In the genomic region with DNA sequence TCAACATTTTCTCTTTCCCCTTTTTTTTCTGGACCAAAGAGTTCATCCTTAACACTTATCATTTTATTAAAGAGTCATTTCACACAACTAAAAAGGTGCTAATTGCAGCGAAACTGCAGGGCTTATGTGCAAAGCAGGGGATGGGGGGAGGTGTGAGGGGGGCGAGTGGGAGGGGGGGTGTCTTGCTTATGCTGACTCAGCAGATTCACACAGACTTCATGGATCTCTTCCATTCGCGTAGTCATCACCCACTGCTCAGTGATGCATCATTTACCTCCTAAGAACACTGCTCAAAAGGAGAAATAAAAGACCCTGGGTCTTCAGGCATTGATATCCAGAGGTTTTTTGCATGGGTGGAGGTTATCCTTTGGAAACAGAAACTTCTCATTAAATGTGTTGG, we compare ENCODE assay signal across 25 mouse cellular contexts.
"Had no signal": no experiment of that assay in that cellular context is flagged by ENCODE, and none has a peak within 500 bp of the region (broad histone marks: within the 10 kb centered on the region; RNA-seq: fewer than 3 reads in every experiment).

No protein-coding gene starts in this region.

- H3K27ac ChIP-seq: kidney, postnatal 0 days; layer of hippocampus, adult 2 months; limb, embryonic 10.5 days; limb, embryonic 13.5 days; liver, embryonic 12.5 days; liver, embryonic 15.5 days; lung, embryonic 15.5 days; midbrain, embryonic 10.5 days; neural tube, embryonic 13.5 days; stomach, postnatal 0 days had no signal

- H3K4me1 ChIP-seq: limb, embryonic 10.5 days; limb, embryonic 13.5 days; liver, embryonic 12.5 days; liver, embryonic 15.5 days; lung, embryonic 15.5 days; megakaryocyte, embryonic 14.5 days; midbrain, embryonic 10.5 days; neural tube, embryonic 13.5 days had no signal

- H3K9ac ChIP-seq: limb, embryonic 13.5 days; liver, embryonic 12.5 days; liver, embryonic 15.5 days; lung, embryonic 15.5 days; neural tube, embryonic 13.5 days had no signal

- H3K4me3 ChIP-seq: layer of hippocampus, adult 2 months; limb, embryonic 10.5 days; limb, embryonic 13.5 days; liver, embryonic 12.5 days; liver, embryonic 15.5 days; lung, embryonic 15.5 days; megakaryocyte, embryonic 14.5 days; midbrain, embryonic 10.5 days; neural tube, embryonic 13.5 days had no signal

- ATAC-seq: liver, embryonic 12.5 days; midbrain, embryonic 16.5 days had no signal

- H3K9me3 ChIP-seq: limb, embryonic 10.5 days; limb, embryonic 13.5 days; liver, embryonic 12.5 days; lung, embryonic 15.5 days; megakaryocyte, embryonic 14.5 days; midbrain, embryonic 10.5 days; neural tube, embryonic 13.5 days had no signal

- H3K27me3 ChIP-seq: limb, embryonic 13.5 days; liver, embryonic 12.5 days; liver, embryonic 15.5 days; lung, embryonic 15.5 days; megakaryocyte, embryonic 14.5 days; neural tube, embryonic 13.5 days had no signal

- DNase-seq: kidney, adult 2 months; kidney, postnatal 25 days; layer of hippocampus, adult 9-11 months; liver; lung, adult 18-20 months; lung, postnatal 10 days; lung, postnatal 36 days; right cerebral cortex, adult 18-20 months; right cerebral cortex, postnatal 14 days; right cerebral cortex, postnatal 4 days; thymus, adult 2 months; thymus, postnatal 14 days; thymus, postnatal 4 days had no signal

- H3K36me3 ChIP-seq: limb, embryonic 10.5 days; limb, embryonic 13.5 days; liver, embryonic 12.5 days; liver, embryonic 15.5 days; lung, embryonic 15.5 days; midbrain, embryonic 10.5 days; neural tube, embryonic 13.5 days had no signal

- H3K4me2 ChIP-seq: limb, embryonic 13.5 days; liver, embryonic 12.5 days; liver, embryonic 15.5 days; lung, embryonic 15.5 days; neural tube, embryonic 13.5 days had no signal
